Mouse (Mus musculus): ENCODE results near the gene Slc39a8. TPM values are rescaled to one million over a fixed set of nuclear protein-coding genes. Genes with fewer than 3 reads are reported as not detected.

Slc39a8 gene
- 1 to 10 TPM in 2 of 3 experiments, under 1 TPM in 1; 0.63 to 1.9 (median 1.6) TPM for polyA plus RNA-seq (2017; shearing (Covaris generic))

DNA sequence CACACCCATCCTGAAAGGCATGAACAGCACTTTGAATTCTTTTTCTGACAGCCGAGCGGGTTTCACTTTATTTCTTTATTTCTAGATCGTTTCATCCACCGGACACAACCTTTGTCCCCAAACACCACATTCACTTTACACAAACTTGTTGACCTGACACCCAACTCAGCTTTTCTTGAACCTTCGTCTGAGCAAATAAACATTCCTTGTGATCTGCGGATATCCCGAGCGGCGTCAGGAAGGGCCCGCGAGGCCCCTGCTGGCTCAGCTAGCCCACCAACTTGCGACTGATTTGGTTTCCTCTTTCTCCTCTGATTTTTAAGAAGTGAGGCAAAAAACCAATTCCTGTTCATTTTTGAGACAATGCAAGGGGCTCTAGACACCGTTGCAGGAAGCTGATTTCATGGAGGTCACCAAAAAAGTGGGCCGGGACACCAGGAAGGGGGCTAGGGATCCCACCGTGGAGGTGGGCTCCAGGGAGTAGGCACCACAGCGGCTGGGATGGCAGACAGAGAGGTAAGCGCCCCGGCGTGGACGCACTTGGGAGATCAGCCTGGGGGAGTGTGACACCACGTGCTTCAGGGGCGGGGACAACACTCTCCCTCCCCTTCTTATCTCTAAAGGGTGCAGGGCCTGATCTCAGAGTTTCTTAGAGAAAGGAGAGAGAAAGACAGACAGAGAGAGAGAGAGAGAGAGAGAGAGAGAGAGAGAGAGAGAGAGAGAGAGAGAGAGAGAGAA, at the start of gene Slc39a8:
TSS of gene Slc39a8 (plus strand) at position 264 of the 738 bp plus-strand sequence.
- ATAC-seq = peak; percentile 92

DNA sequence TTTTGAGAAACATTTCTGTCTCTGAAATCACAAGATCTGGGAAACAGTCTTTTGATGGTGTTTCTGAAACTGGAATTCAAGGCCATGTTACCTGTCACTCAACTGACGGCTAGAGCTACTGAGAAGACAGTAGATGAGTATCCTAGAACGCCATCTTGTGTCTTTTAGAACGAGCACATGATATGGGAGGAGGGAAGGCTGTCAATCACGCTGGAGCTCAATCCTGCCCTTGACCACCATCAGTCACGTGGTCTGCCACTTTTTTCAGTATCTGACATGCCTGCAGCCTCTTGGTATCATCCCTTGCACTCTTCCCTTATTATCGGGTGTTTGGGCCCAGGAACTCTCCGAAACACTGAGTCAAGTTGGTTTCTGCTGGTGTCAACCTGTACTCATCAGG, 40.0 kb upstream of the Slc39a8 start:
- no peak for ATAC-seq

DNA sequence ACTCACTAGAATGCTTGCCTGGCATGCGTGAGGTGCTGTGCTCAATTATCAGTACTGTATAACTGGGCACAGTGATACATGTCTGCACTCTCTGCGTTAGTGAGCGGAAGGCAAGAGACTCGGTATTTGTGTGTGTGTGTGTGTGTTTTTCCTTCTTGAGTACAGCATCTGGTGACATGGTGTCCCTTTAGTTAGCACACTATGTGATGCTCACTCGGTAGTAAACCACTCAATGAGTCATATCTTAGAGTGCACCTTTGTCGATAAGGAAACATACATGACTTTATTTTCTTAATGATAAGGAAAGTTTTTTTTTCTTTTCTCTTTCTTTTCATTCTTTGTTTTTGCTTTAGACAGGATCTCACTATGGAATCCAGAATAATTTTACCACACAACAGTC, 29.0 kb upstream of the Slc39a8 start:
- ATAC-seq = no peak

DNA sequence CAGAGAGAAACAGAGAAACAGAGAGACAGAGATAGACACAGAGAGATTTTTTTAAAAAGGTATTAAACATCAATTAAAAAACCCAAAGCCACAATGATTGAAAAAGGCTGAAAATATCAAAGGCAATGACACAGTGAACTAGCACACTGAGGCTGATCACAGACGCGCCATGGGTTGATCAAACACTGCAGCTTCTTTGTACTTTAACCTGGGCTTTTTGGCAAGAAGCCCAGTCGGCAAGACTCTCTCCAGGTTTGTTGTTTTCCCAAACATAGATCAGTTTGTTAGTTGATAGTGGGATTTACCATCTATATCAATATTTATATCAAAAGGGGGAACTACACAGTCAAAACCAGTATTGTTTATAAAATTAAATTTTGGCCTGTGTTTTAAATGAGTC, 26.8 kb upstream of the Slc39a8 start:
- ATAC-seq = no peak

DNA sequence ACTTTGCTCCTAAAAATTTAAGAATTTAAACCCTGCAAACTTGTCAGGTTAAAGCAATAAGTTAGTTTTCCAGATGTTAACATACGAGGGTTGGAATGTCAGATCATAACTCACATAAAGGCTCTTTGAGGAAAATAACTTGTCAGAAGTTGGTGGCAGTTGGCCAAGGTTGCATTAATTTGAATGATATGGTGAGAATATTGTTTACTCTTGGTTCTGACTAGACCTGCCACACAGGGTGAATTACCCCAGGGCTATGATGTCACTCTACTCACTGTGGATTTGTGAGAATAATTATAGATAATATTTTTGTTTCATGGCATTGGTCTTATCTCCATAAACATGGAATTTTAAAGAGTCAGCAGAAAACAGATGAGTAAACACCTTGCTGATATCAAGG, 26.4 kb upstream of the Slc39a8 start:
- no peak for ATAC-seq

DNA sequence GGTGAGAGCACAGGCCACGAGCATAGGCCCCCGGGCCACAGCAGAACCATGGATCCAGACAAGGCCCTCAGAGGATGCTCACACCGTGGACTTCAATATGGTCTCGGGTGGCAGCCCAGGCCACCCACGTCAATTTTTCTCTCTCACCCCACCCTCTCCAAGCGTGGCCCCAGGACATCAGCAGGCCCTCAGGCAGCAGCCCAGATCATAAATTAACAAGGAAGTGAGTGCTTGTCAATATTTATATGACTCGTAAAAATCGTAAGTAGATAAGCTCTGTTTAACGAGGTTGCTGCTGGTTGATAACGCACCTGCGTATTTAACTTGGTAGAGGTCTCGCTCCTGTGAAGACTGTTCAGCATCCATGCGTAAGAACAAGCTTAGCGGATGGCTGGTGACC, 10.4 kb upstream of the Slc39a8 start:
- no peak for ATAC-seq

DNA sequence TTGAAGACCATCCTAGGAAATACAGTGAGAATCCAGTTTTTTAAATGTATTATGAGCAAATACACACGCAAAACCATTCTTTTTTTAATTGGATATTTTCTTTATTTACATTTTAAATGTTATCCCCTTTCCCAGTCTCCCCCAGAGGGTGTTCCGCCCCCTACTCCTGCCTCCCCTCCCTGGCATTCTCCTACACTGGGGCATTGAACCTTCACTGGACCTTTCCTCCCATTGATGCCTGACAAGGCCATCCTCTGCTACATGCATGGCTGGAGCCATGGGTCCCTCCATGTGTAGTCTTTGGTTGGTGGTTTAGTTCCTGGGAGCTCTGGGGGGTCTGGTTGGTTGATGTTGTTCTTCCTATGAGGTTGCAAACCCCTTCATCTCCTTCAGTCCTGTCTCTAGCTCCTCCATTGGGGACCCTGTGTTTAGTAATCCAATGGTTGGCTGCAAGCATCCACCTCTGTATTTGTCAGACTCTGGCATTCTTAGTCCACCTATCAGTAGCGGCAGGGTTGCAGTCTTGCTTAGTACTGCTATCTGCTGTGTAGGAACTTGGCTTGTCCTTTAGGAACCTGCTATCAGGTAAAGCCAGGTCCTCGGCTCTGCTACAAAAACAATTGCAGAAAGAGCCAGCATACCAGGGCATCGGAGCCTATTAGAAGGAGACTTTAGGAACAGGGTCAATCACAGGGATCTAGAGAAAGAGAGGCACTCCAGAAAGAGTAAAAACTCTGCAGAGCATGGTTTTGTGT, 8.9 kb upstream of the Slc39a8 start:
- no peak for ATAC-seq

DNA sequence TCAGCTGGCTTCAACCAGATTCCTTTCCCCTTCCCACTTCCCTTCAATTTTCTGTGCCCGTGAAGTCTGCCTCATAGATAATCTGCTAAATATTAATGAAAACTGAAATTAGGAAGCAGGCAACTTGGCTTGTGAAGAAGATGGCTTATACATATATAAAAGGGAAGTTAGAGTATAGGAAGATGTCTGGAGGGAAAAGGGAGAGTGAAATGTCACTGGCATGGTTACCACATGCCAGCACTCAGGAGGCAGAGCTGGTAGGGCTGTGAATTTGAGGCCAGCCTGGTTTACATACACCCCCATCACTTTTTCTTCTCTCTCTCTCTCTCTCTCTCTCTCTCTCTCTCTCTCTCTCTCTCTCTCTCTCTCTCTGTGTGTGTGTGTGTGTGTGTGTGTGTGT, 8.0 kb upstream of the Slc39a8 start:
- no peak for ATAC-seq

DNA sequence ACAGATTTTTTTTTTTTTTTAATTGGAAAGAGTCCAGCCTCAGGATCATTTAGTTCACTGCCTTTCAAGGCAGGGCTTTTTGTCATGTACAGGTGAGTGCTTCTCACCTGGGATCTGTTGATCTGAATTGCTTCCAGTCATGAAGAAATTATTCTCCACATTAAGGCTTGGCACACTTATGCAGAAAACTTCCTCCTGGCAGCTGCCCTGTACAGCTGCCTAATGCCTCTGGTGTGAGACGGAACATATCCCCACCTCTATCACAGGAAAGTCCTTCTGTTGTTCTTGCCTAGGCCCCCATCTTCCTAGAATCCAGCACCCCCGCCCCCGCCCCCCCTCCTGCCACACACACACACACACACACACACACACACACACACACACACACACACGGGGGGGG, 643 bp upstream of the Slc39a8 start:
- no peak for ATAC-seq

DNA sequence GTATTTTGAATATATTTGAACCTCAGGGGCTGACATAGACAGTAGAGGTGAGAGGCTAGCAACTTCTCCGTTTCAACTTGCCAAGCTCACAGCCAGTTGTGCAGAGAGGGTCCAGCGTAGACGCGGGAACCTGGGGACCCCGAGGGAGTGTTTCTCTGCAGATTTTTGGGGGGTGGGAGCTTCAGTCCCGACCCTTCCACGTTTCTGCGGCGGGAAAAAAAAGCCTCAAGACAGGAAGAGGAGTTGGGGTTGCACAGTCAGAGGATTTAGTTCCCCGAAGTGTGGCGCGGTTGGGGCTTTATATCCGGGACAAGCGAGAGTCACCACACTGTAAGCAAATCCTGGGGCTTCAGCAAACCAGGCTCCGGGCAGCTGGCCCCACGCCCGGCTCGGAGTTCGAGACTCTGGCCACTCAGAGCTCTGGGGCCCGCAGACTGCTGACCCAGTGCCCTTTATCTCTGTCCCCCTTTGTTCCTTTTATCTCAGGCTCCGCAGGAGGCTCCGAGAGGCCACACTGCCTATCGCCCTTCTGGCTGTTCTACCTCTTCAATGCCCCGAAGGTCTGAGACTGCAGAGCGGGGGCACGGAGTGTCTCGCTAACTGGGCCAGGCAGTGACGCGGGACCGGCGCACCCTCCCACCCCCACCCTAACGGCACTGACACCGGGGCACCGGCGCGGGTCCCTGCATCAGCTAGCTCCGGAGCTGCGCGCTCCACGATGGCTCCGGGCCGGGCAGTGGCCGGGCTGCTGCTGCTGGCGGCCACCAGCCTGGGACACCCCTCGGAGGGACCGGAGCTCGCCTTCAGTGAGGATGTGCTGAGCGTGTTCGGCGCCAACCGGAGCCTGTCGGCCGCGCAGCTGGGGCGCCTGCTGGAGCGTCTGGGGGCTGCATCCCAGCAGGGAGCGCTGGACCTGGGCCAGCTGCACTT, 940 bp downstream of the Slc39a8 start:
- peak; percentile 65 for ATAC-seq

DNA sequence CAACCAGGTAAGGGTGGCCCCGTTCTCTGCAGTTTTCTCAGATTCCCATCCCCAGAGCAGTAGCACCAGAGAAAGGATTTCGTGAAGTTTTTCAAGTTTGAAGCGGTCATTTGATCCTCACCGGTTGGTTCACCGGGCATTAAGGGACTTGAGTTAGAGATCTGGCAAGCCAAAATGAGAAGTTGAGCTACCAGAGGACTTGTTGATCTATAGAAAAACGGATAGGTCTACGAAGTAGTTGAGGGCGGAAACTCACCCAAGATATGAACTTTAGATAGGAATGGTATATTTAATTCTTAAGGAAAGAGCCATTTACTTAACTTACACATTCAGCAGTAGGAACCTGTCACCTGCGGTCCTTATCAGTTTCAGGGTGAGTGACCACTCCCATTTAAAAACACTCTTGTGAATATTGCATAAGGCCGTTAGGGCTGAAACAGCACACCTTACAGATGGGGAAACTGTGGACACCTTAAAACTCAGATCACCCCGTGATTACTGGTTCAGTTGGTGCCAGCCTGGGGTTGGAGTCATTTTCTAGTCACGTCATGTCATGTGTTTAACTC, 1.7 kb downstream of the Slc39a8 start:
- ATAC-seq = no peak

DNA sequence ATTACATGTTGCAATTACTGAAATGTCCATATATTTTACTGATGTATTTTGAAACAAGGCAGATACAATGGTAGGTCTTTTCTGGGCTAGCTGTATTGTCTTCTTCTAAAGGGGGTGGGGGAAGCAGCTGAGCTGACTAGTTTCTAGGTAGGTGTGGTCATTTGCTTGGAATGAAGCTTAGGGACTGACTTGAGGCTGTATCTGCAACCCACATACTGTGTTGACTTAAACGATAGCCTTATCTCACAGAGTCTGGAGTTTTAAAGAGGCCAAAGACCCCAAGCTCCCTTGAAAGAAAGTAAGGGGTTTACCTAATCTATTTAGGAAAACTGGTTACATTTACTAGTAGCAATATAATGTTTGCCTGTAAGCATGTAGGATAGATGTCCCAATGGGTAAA, 2.9 kb downstream of the Slc39a8 start:
- no peak for ATAC-seq

DNA sequence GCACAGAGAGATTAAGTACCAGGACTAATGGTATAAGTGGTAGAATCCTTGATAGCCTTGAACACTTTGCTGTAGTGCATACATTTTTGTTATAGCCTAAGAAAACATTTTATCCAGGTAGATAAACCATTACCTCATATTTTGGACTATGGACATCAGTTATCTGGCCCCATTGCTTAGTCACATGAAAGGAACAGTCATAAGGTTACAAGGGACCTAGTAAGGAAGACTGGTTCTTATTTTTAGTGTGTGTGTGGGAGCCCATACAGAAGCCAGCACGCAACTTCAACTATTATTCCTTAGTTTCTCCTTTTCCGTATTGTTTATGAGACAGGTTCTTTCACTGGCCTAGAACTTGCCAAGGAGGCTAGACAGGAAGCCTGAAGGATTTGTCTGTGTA, 7.4 kb downstream of the Slc39a8 start:
- no peak for ATAC-seq

DNA sequence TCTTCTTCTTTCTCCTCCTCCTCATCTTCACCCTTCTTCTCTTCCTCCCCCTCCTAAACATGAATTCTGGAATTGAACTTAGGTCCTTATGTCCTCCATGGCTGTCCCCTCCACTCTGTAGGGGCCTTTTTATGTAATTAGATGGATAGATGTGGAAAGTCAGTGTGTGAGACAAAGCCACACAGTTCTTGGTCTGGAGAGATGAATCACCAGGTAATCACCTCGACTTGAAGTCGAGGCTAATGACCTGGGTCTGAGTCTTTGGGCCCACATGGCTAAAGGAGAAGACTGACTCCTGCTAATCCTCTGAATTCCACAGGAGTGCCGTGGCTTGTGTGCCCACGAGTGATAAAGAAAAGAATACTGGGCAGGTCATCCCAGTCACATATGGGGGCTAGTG, 7.8 kb downstream of the Slc39a8 start:
- ATAC-seq = no peak

DNA sequence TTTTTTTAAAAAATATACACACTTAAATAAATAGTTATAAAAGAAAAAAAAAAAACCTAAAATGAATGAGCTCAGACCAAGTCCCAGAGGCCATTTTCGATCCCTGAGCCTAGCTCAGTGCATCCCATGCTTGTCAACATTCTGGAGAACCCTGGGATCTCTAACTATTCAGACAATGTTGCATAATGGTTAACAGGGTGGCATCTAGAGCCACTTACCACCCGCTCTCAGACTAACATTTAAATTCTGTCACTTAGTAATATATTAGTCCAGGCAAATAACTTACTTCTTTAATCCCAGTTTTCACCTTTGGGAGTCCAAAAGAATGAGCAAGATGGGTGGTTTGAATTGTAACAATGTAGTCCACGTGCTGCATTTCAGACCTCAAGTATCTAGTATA, 9.9 kb downstream of the Slc39a8 start:
- ATAC-seq = no peak

DNA sequence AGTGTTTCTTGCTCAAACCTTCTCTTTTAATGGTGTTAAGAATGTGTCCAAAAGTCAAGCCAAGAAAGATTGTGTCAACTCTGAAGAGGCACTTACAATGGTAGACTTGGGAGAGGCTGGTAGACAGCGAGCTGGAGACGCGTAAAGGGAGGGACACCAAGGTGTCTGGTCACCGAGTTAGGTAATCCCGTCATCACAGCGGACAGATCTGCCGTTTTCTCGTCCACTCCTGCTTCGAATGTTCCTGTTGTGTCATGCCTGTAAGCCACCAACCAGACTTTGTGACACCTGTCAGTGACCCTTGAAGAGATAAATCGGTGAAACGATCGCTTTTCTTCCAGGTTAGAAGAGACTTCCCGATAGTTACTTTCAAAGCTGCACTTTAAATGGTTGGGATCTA, 14.5 kb downstream of the Slc39a8 start:
- ATAC-seq = no peak

DNA sequence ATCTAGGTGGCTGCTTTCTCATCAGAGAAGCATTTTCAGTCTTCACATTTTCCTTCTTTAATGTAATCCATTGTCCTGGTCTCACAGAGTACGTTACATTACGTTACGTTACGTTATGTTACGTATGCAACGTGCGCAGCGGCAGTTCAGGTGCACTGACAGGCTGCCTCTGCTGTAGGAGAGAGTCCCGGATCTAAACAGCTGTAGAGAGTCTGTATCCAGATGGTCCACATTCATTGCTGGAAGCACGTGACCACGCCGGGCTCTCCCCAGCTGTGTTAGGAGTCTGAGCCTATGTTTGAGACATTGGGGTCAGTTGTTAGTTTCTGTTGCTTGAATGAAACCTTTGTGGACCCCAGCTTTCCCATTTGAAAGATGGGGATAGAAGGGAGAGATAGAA, 15.1 kb downstream of the Slc39a8 start:
- no peak for ATAC-seq

DNA sequence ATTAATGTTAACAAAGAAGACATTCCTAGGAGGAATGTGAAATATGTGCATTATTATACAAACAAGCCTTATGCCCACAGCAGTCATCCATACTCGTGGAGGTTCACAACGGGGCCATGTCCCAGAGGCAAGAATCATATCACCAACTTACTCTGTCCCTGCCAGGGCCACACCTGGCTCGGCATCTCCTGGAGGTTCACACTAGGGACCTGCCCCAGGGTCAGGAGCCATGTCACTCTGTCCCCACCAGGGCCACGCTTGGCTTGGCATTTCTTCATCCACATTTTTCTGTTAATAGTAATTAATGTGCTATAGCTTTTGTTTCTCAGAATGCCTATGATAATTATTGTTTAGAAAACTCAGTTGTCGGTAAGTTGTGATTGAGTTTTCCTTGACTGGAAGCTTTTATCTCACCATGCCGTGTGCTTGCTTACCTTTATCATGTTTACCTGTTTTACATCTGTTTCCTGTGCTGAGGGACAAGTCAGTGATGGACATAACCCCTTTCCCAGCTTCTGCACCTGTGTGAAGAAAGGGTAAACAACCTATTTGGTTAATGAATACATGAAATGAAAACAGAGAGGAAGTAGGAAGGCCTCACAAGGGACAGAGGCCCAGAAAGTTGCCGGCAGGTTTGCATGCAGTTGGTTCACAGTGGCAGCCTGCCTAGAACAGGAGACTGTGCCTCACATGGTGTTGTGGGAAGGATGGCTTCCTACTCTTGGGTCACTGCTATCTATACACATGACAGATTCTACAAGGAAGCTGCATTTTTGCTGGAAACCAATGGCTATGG, 16.8 kb downstream of the Slc39a8 start:
- ATAC-seq = no peak

DNA sequence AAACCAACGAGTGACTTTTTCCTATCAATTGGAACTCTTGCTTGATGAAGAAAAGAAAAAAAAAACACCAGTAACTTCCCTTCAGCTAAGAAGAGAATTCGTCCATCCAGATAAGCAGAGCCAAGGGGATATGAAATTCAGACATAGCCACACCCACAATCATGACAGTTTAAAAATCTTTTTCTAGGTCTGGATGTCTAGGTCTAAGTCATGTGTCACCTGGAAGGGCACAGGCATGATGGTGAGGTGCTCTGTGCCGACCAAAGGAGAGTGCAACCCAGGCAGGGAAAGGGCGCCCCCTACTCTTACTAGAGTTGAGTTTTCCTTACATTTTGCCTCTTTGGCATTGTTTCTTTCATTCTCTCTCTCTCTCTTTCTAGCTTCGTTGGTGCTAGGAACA, 18.1 kb downstream of the Slc39a8 start:
- no peak for ATAC-seq

DNA sequence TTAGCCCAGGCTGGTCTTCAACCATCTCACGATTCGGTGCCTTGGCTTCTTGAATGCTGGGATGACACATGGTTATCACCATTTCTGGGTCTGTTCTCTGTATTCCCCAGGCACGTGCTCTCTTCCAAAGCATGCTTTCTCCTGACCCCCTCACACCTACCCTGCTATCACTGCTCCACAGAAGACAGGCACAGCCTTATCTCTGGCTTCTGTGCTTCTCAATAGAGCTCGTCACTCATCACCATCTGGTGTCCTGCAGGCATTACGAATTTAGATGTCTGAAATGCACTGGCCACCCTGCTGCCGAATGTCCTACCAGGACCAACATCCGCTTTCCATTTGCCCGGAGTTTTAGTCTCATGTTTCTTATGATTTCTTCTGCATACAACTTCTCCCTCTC, 18.6 kb downstream of the Slc39a8 start:
- ATAC-seq = no peak

DNA sequence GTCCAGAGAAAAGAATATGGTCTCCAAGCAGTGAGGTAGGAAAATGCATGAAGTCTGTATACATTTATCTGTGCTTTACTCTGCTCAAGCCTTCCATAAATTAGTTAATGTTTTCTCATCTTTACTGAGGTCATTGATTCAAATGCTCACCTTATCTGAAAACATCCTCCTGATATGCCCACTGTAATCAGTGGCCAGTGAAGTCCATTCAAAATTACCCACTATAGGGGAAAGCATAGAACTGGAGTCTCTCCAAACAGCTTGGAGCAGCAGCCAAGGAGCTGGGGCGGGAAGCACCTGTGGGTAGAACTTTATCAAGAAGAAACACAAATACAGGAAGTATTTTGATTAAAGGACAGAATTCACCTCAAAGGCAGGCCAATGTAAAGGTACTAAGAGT, 19.8 kb downstream of the Slc39a8 start:
- no peak for ATAC-seq

DNA sequence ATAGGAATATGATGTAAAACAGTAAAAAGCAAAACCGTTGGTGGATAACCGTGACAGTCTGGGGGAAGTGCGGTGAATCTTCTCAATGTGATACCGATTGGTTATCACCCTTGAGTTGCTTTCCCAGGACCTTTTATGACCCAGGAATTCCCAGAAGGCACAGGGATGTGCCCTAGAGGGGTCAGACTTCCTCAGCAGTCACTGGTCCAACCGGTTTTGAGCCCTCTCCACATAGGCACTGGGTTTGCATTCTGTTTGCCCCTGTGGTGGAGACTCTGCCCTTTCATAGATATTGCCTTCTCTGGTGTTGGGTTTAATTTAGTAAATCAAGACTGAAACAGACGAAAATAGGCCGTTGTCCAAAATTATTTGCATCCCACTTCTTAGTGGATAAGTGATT, 20.8 kb downstream of the Slc39a8 start:
- no peak for ATAC-seq

Measured in inflammation-experienced regulatory T-cells, adult 6 months (primary cell).